Mouse (Mus musculus): Measurements from ENCODE around the gene Arl4d. TPM values are rescaled to one million over a fixed set of nuclear protein-coding genes. Genes with fewer than 3 reads are reported as not detected.
"Not testable (repeated sequence)": the region's sequence is repeated elsewhere in the genome, so short reads cannot be mapped to it uniquely, and the experiment has no call there.

Gene Arl4d
- polyA plus RNA-seq, 1 experiment from 2014 or later = 5.6 TPM

GRCm38 (mm10) chr11:101645043-101645410 is 20.3 kb upstream of the Arl4d start:
- not testable (repeated sequence) for H3K27me3 ChIP-seq (ENCODE audit: control insufficient read depth, insufficient read depth, low read length); DNase-seq (ENCODE audit: low spot score); H3K36me3 ChIP-seq (replicated peaks; ENCODE audit: control insufficient read depth, insufficient read depth); H3K9ac ChIP-seq; H3K4me1 ChIP-seq (replicated peaks; ENCODE audit: control insufficient read depth, insufficient read depth, low read length); H3K4me2 ChIP-seq (replicated peaks); ATAC-seq (ENCODE audit: low FRiP score); H3K9me3 ChIP-seq (ENCODE audit: control insufficient read depth, low read length); H3K4me3 ChIP-seq (replicated peaks; ENCODE audit: low read length)
- WGBS = 4% methylated on average over 4 of the region's 4 CpGs
- H3K27ac ChIP-seq = peak overlapping the region; percentile 60; the same call in 1 of the 2 replicates

GRCm38 (mm10) chr11:101645411-101646282 is 19.7 kb upstream of the Arl4d start:
- WGBS = under 1% methylated on average over 43 of the region's 56 CpGs
- Histone ChIP-seq H3K4me3 (replicated peaks; ENCODE audit: low read length) (peak overlapping the region; percentile 22), H3K4me2 (replicated peaks) (peak overlapping the region; percentile 51), H3K9ac (peak overlapping the region; percentile 65), H3K27ac (peak overlapping the region; percentile 97)
- H3K4me1 ChIP-seq (replicated peaks; ENCODE audit: control insufficient read depth, insufficient read depth, low read length); H3K9me3 ChIP-seq (ENCODE audit: control insufficient read depth, low read length); H3K27me3 ChIP-seq (ENCODE audit: control insufficient read depth, insufficient read depth, low read length); H3K36me3 ChIP-seq (replicated peaks; ENCODE audit: control insufficient read depth, insufficient read depth): not testable (repeated sequence)
- DNase-seq (ENCODE audit: low spot score) (peak; percentile 83), ATAC-seq (ENCODE audit: low FRiP score) (peak; percentile 86)

- Histone ChIP-seq H3K27ac (peak overlapping the region; percentile 97), H3K4me3 (replicated peaks; ENCODE audit: low read length) (peak overlapping the region; percentile 22), H3K4me2 (replicated peaks) (peak overlapping the region; percentile 51), H3K9ac (peak overlapping the region; percentile 65)
- not testable (repeated sequence) for DNase-seq (ENCODE audit: low spot score); H3K4me1 ChIP-seq (replicated peaks; ENCODE audit: control insufficient read depth, insufficient read depth, low read length); H3K9me3 ChIP-seq (ENCODE audit: control insufficient read depth, low read length); H3K36me3 ChIP-seq (replicated peaks; ENCODE audit: control insufficient read depth, insufficient read depth); ATAC-seq (ENCODE audit: low FRiP score); H3K27me3 ChIP-seq (ENCODE audit: control insufficient read depth, insufficient read depth, low read length)
- WGBS = 18% methylated on average over 12 of the region's 16 CpGs
These were observed 19.0 kb upstream of the Arl4d start for GRCm38 (mm10) chr11:101646283-101646794.

GRCm38 (mm10) chr11:101647093-101647492 is 18.2 kb upstream of the Arl4d start:
- not testable (repeated sequence) for ATAC-seq (ENCODE audit: low FRiP score); H3K4me2 ChIP-seq (replicated peaks); H3K9ac ChIP-seq; H3K9me3 ChIP-seq (ENCODE audit: control insufficient read depth, low read length); DNase-seq (ENCODE audit: low spot score); H3K36me3 ChIP-seq (replicated peaks; ENCODE audit: control insufficient read depth, insufficient read depth); H3K27me3 ChIP-seq (ENCODE audit: control insufficient read depth, insufficient read depth, low read length); H3K4me3 ChIP-seq (replicated peaks; ENCODE audit: low read length); H3K4me1 ChIP-seq (replicated peaks; ENCODE audit: control insufficient read depth, insufficient read depth, low read length)
- H3K27ac ChIP-seq = 0 out of 2 replicates have a peak overlapping the region, but pooled peaks have one; percentile 97
- 94% methylated on average over 10 of the region's 10 CpGs for WGBS

- no peak overlapping the region for H3K4me3 ChIP-seq (replicated peaks; ENCODE audit: low read length)
- no peak overlapping the region for H3K27ac ChIP-seq
- H3K27me3 ChIP-seq (ENCODE audit: control insufficient read depth, insufficient read depth, low read length) = no peaks in the 10 kb centered on the region
- no peak overlapping the region for H3K9ac ChIP-seq
- 90% methylated on average over 4 of the region's 4 CpGs for WGBS
- no peak for ATAC-seq (ENCODE audit: low FRiP score)
- H3K4me1 ChIP-seq (replicated peaks; ENCODE audit: control insufficient read depth, insufficient read depth, low read length) = peaks cover 6% of the 10 kb centered on the region; the same call in 1 of the 2 replicates
- H3K4me2 ChIP-seq (replicated peaks) = no peak overlapping the region
- DNase-seq (ENCODE audit: low spot score) = no peak
- no peaks in the 10 kb centered on the region for H3K9me3 ChIP-seq (ENCODE audit: control insufficient read depth, low read length)
- no peaks in the 10 kb centered on the region for H3K36me3 ChIP-seq (replicated peaks; ENCODE audit: control insufficient read depth, insufficient read depth)
These were observed 9.0 kb upstream of the Arl4d start for GRCm38 (mm10) chr11:101656356-101656755.

GRCm38 (mm10) chr11:101657528-101657885 is 7.8 kb upstream of the Arl4d start:
- WGBS = 4% methylated on average over 3 of the region's 3 CpGs
- no peaks in the 10 kb centered on the region for H3K9me3 ChIP-seq (ENCODE audit: control insufficient read depth, low read length)
- H3K4me1 ChIP-seq (replicated peaks; ENCODE audit: control insufficient read depth, insufficient read depth, low read length) = peaks cover 6% of the 10 kb centered on the region; the same call in 1 of the 2 replicates
- H3K36me3 ChIP-seq (replicated peaks; ENCODE audit: control insufficient read depth, insufficient read depth) = no peaks in the 10 kb centered on the region
- ATAC-seq (ENCODE audit: low FRiP score) = peak; percentile 51
- H3K27me3 ChIP-seq (ENCODE audit: control insufficient read depth, insufficient read depth, low read length) = no peaks in the 10 kb centered on the region
- peak overlapping the region; percentile 26 for H3K4me3 ChIP-seq (replicated peaks; ENCODE audit: low read length)
- H3K4me2 ChIP-seq (replicated peaks) = peak overlapping the region; percentile 46
- H3K9ac ChIP-seq = peak overlapping the region; percentile 76
- no peak for DNase-seq (ENCODE audit: low spot score)
- peak overlapping the region; percentile 99 for H3K27ac ChIP-seq

GRCm38 (mm10) chr11:101657886-101658750 is 7.2 kb upstream of the Arl4d start:
- Histone ChIP-seq H3K27ac (peak overlapping the region; percentile 99), H3K4me3 (replicated peaks; ENCODE audit: low read length) (peak overlapping the region; percentile 26), H3K9ac (peak overlapping the region; percentile 76), H3K4me2 (replicated peaks) (peak overlapping the region; percentile 46)
- H3K27me3 ChIP-seq (ENCODE audit: control insufficient read depth, insufficient read depth, low read length); H3K36me3 ChIP-seq (replicated peaks; ENCODE audit: control insufficient read depth, insufficient read depth); H3K9me3 ChIP-seq (ENCODE audit: control insufficient read depth, low read length); H3K4me1 ChIP-seq (replicated peaks; ENCODE audit: control insufficient read depth, insufficient read depth, low read length): not testable (repeated sequence)
- WGBS = under 1% methylated on average over 38 of the region's 40 CpGs
- DNase-seq (ENCODE audit: low spot score) = peak; percentile 90
- ATAC-seq (ENCODE audit: low FRiP score) = peak; percentile 92

GRCm38 (mm10) chr11:101658751-101659558 is 6.4 kb upstream of the Arl4d start:
- H3K27ac ChIP-seq = peak overlapping the region; percentile 83
- no peaks in the 10 kb centered on the region for H3K36me3 ChIP-seq (replicated peaks; ENCODE audit: control insufficient read depth, insufficient read depth)
- peaks cover 6% of the 10 kb centered on the region; the same call in 1 of the 2 replicates for H3K4me1 ChIP-seq (replicated peaks; ENCODE audit: control insufficient read depth, insufficient read depth, low read length)
- no peak overlapping the region for H3K4me3 ChIP-seq (replicated peaks; ENCODE audit: low read length)
- H3K9me3 ChIP-seq (ENCODE audit: control insufficient read depth, low read length) = no peaks in the 10 kb centered on the region
- H3K4me2 ChIP-seq (replicated peaks) = no peak overlapping the region
- WGBS = 42% methylated on average over 10 of the region's 10 CpGs
- no peak; the same call in 1 of the 2 replicates for ATAC-seq (ENCODE audit: low FRiP score)
- no peaks in the 10 kb centered on the region for H3K27me3 ChIP-seq (ENCODE audit: control insufficient read depth, insufficient read depth, low read length)
- DNase-seq (ENCODE audit: low spot score) = peak; percentile 81
- H3K9ac ChIP-seq = no peak overlapping the region
